Mouse (Mus musculus) heart, postnatal 14 days (tissue): Measurements from ENCODE around the gene Ccdc115. TPM values are rescaled to one million over a fixed set of nuclear protein-coding genes. Genes with fewer than 3 reads are reported as not detected.

Experiments
- DNase-seq, 2 experiments: peaks; one replicate each; pipeline ENCODE4 v3.0.0; 2021 to 2022
- intact Hi-C: fragments of 180-260 bp; cut with DNase I; formaldehyde crosslinking; loops from one replicate; pipeline ENCODE4 v1.15.1; 2025
- microRNA-seq, 2 experiments: library from miRNA; unstranded; fragments of <30 nt; microRNA quantifications; one replicate each; pipeline ENCODE4 v1.2.0; 2021 to 2022
- total RNA-seq, 2 experiments: library from RNA; stranded (reverse); gene quantifications; 2 replicates each; pipeline ENCODE4 v1.2.3; 2021

The Ccdc115 gene
- total RNA-seq, 2 experiments from 2014 or later, result 14.1 to 15.0 TPM

GRCm38 (mm10) chr1:34387346-34388327, 51.8 kb downstream of the Ccdc115 start:
- peak in 1 of 2 experiments; percentile 31 for DNase-seq
- intact Hi-C loops, result no loop called here

Small RNA genes within 50 kb of the gene (microRNA-seq; reads per million reads assigned to microRNA genes)
- 0.85 to 1.1 reads per million in 2 experiments for gene Mir5103

Other genes starting within 250 kb of the Ccdc115 start
- gene Imp4, start 179 bp upstream of the Ccdc115 start, total RNA-seq, result 10 to 100 TPM; 28.5 to 30.0 TPM
- gene Ptpn18, start 20.1 kb upstream of the Ccdc115 start, total RNA-seq, result 1 to 10 TPM; 7.2 to 7.5 TPM
- not detected for gene Prss39, start 58.7 kb upstream of the Ccdc115 start, total RNA-seq
- not detected for gene Cfc1, start 96.0 kb upstream of the Ccdc115 start, total RNA-seq
- gene Prss40, start 121.3 kb upstream of the Ccdc115 start, total RNA-seq, result not detected
- gene Amer3, start 140.0 kb upstream of the Ccdc115 start, total RNA-seq, result not detected